Mouse (Mus musculus): ENCODE results near the gene Pola1. TPM values are rescaled to one million over a fixed set of nuclear protein-coding genes. Genes with fewer than 3 reads are reported as not detected.

Gene Pola1
- polyA plus RNA-seq (2012; rRNA removed) = 1.7 and 1.8 TPM in 2 replicates

- no peaks in the 10 kb centered on the region for H3K4me1 ChIP-seq (ENCODE audit: control insufficient read depth, insufficient read depth, low read length)
- TF ChIP-seq CTCF (IDR thresholded peaks at IDR 0.05; ENCODE audit: extremely low read depth, insufficient read depth, low read length) (no peak), POLR2A (IDR thresholded peaks at IDR 0.05; ENCODE audit: extremely low read depth, insufficient read depth, low read length) (no peak)
- H3K27ac ChIP-seq (ENCODE audit: insufficient read depth, low read length) = no peak within 1 kb of the TSS
- H3K4me3 ChIP-seq (ENCODE audit: insufficient read depth, low read length) = peak within 1 kb of the TSS; percentile 95
Measured at GRCm38 (mm10) chrX:93631657-93632449, at the start of gene Pola1. Pola1 (minus strand) TSS chrX:93632155.

GRCm38 (mm10) chrX:93676228-93676627, 44.3 kb upstream of the Pola1 start:
- TF ChIP-seq CTCF (IDR thresholded peaks at IDR 0.05; ENCODE audit: extremely low read depth, insufficient read depth, low read length) (no peak), POLR2A (IDR thresholded peaks at IDR 0.05; ENCODE audit: extremely low read depth, insufficient read depth, low read length) (no peak)
- Histone ChIP-seq H3K4me3 (ENCODE audit: insufficient read depth, low read length) (peak overlapping the region; percentile 50; the same call in 1 of the 2 replicates), H3K27ac (ENCODE audit: insufficient read depth, low read length) (no peak overlapping the region), H3K4me1 (ENCODE audit: control insufficient read depth, insufficient read depth, low read length) (0 out of 2 replicates have a peak, but pooled peaks cover 2% of the 10 kb centered on the region)

GRCm38 (mm10) chrX:93674836-93675795, 43.2 kb upstream of the Pola1 start:
- H3K4me1 ChIP-seq (ENCODE audit: control insufficient read depth, insufficient read depth, low read length) = 0 out of 2 replicates have a peak, but pooled peaks cover 2% of the 10 kb centered on the region
- H3K27ac ChIP-seq (ENCODE audit: insufficient read depth, low read length) = peak overlapping the region; percentile 74
- TF ChIP-seq CTCF (IDR thresholded peaks at IDR 0.05; ENCODE audit: extremely low read depth, insufficient read depth, low read length) (no peak), POLR2A (IDR thresholded peaks at IDR 0.05; ENCODE audit: extremely low read depth, insufficient read depth, low read length) (peak; percentile 23; the same call in 1 of the 2 replicates)
- peak overlapping the region; percentile 50 for H3K4me3 ChIP-seq (ENCODE audit: insufficient read depth, low read length)

- 0 out of 2 replicates have a peak, but pooled peaks cover 2% of the 10 kb centered on the region for H3K4me1 ChIP-seq (ENCODE audit: control insufficient read depth, insufficient read depth, low read length)
- peak overlapping the region; percentile 69; the same call in 1 of the 2 replicates for H3K27ac ChIP-seq (ENCODE audit: insufficient read depth, low read length)
- TF ChIP-seq POLR2A (IDR thresholded peaks at IDR 0.05; ENCODE audit: extremely low read depth, insufficient read depth, low read length) = no peak
- no peak for TF ChIP-seq CTCF (IDR thresholded peaks at IDR 0.05; ENCODE audit: extremely low read depth, insufficient read depth, low read length)
- H3K4me3 ChIP-seq (ENCODE audit: insufficient read depth, low read length) = peak overlapping the region; percentile 50
Measured at GRCm38 (mm10) chrX:93674432-93674831, 42.5 kb upstream of the Pola1 start.

- Histone ChIP-seq H3K27ac (ENCODE audit: insufficient read depth, low read length) (no peak overlapping the region), H3K4me3 (ENCODE audit: insufficient read depth, low read length) (no peak overlapping the region), H3K4me1 (ENCODE audit: control insufficient read depth, insufficient read depth, low read length) (no peaks in the 10 kb centered on the region)
- no peak for TF ChIP-seq CTCF (IDR thresholded peaks at IDR 0.05; ENCODE audit: extremely low read depth, insufficient read depth, low read length)
- TF ChIP-seq POLR2A (IDR thresholded peaks at IDR 0.05; ENCODE audit: extremely low read depth, insufficient read depth, low read length) = no peak
Measured at GRCm38 (mm10) chrX:93664787-93665186, 32.8 kb upstream of the Pola1 start.

- Histone ChIP-seq H3K27ac (ENCODE audit: insufficient read depth, low read length) (no peak overlapping the region), H3K4me1 (ENCODE audit: control insufficient read depth, insufficient read depth, low read length) (no peaks in the 10 kb centered on the region), H3K4me3 (ENCODE audit: insufficient read depth, low read length) (no peak overlapping the region)
- TF ChIP-seq POLR2A (IDR thresholded peaks at IDR 0.05; ENCODE audit: extremely low read depth, insufficient read depth, low read length) = no peak
- no peak for TF ChIP-seq CTCF (IDR thresholded peaks at IDR 0.05; ENCODE audit: extremely low read depth, insufficient read depth, low read length)
Measured at GRCm38 (mm10) chrX:93663919-93664586, 32.1 kb upstream of the Pola1 start.

- TF ChIP-seq POLR2A (IDR thresholded peaks at IDR 0.05; ENCODE audit: extremely low read depth, insufficient read depth, low read length) (no peak), CTCF (IDR thresholded peaks at IDR 0.05; ENCODE audit: extremely low read depth, insufficient read depth, low read length) (no peak)
- Histone ChIP-seq H3K4me1 (ENCODE audit: control insufficient read depth, insufficient read depth, low read length) (no peaks in the 10 kb centered on the region), H3K4me3 (ENCODE audit: insufficient read depth, low read length) (no peak overlapping the region), H3K27ac (ENCODE audit: insufficient read depth, low read length) (no peak overlapping the region)
Measured at GRCm38 (mm10) chrX:93655153-93655552, 23.2 kb upstream of the Pola1 start.

- H3K4me1 ChIP-seq (ENCODE audit: control insufficient read depth, insufficient read depth, low read length) = no peaks in the 10 kb centered on the region
- no peak within 1 kb of the TSS for H3K27ac ChIP-seq (ENCODE audit: insufficient read depth, low read length)
- TF ChIP-seq POLR2A (IDR thresholded peaks at IDR 0.05; ENCODE audit: extremely low read depth, insufficient read depth, low read length) (no peak), CTCF (IDR thresholded peaks at IDR 0.05; ENCODE audit: extremely low read depth, insufficient read depth, low read length) (no peak)
- no peak within 1 kb of the TSS for H3K4me3 ChIP-seq (ENCODE audit: insufficient read depth, low read length)
Measured at GRCm38 (mm10) chrX:93654218-93655002, 22.5 kb upstream of the Pola1 start, which contains the start of gene Pcyt1b. Pcyt1b (plus strand) TSS chrX:93654863.
